ENCODE assay signal across 13 mouse cellular contexts in the genomic region with DNA sequence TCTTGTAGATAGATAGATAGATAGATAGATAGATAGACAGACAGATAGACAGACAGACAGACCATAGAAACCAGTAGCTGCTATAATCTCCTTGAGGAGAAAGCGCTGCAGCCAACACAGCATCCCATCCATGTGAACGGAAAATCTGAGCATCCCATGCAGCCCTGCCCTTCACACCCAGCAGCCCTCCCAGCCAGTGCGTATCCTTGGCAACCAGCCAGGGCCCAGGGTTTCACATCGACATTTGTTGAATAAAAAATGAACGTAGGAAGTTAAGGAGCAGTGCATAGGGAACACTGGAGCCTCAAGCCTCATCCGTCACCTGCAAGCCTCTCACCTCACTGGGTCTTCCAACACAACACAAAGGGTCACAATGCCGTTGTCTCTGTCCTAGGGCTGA.
A peak's percentile ranks its signal among the peaks of the same experiment; 100 is the strongest.
DNase-seq lines count a peak whose midpoint lies in the region; ATAC-seq and TF ChIP-seq lines count a peak whose summit lies in the region.
"Had no signal": no experiment of that assay in that cellular context is flagged by ENCODE, and none has a peak within 500 bp of the region (broad histone marks: within the 10 kb centered on the region; RNA-seq: fewer than 3 reads in every experiment).

No protein-coding gene starts in this region.

- no peak overlapping the region for H3K27ac ChIP-seq in neural tube, embryonic 12.5 days
- peak overlapping the region; percentile 23 for H3K27ac ChIP-seq in hindbrain, embryonic 14.5 days
- no peak overlapping the region for H3K27ac ChIP-seq in intestine, postnatal 0 days (ENCODE audit: low read depth, low read length)

- H3K4me3 ChIP-seq in neural tube, embryonic 12.5 days: no peak overlapping the region
- H3K4me3 ChIP-seq in hindbrain, embryonic 14.5 days (replicated peaks; ENCODE audit: low read length): no peak overlapping the region
- no peak overlapping the region for H3K4me3 ChIP-seq in intestine, postnatal 0 days (ENCODE audit: low read depth, low read length)

- no peaks in the 10 kb centered on the region for H3K36me3 ChIP-seq in neural tube, embryonic 12.5 days
- no peaks in the 10 kb centered on the region for H3K36me3 ChIP-seq in hindbrain, embryonic 14.5 days (replicated peaks; ENCODE audit: control insufficient read depth, insufficient read depth)
- no peaks in the 10 kb centered on the region for H3K36me3 ChIP-seq in intestine, postnatal 0 days (ENCODE audit: control insufficient read depth, insufficient read depth)

- H3K27me3 ChIP-seq in neural tube, embryonic 12.5 days (replicated peaks): no peaks in the 10 kb centered on the region
- no peaks in the 10 kb centered on the region for H3K27me3 ChIP-seq in hindbrain, embryonic 14.5 days (ENCODE audit: control insufficient read depth, insufficient read depth, low read length)
- no peaks in the 10 kb centered on the region; the same call in 1 of the 2 replicates for H3K27me3 ChIP-seq in intestine, postnatal 0 days (replicated peaks; ENCODE audit: control insufficient read depth, insufficient read depth, low read length)

- H3K4me1 ChIP-seq in neural tube, embryonic 12.5 days: peaks cover 34% of the 10 kb centered on the region
- H3K4me1 ChIP-seq in hindbrain, embryonic 14.5 days (replicated peaks; ENCODE audit: control insufficient read depth, insufficient read depth, low read length): peaks cover 38% of the 10 kb centered on the region
- no peaks in the 10 kb centered on the region for H3K4me1 ChIP-seq in intestine, postnatal 0 days (replicated peaks; ENCODE audit: control insufficient read depth, insufficient read depth, low read length)

- 0 out of 2 replicates have a peak overlapping the region, but pooled peaks have one; percentile 0 for H3K4me2 ChIP-seq in neural tube, embryonic 12.5 days (replicated peaks)
- H3K4me2 ChIP-seq in hindbrain, embryonic 14.5 days (replicated peaks): no peak overlapping the region
- H3K4me2 ChIP-seq in intestine, postnatal 0 days (replicated peaks; ENCODE audit: low read depth): no peak overlapping the region

- no peak for TF ChIP-seq CTCF in intestine, postnatal 0 days (IDR thresholded peaks at IDR 0.05; ENCODE audit: low read depth)

- WGBS in neural tube, embryonic 12.5 days: 27% methylated on average over 7 of the region's 7 CpGs
- 9% methylated on average over 7 of the region's 7 CpGs for WGBS in hindbrain, embryonic 14.5 days
- WGBS in intestine, postnatal 0 days: 54% methylated on average over 7 of the region's 7 CpGs

- peak; percentile 59 to 65 for DNase-seq in cerebellum, postnatal 10 days
- no peak for DNase-seq in cerebellum, postnatal 36 days
- DNase-seq in neural tube, embryonic 10.5 days (ENCODE audit: extremely low spot score, low spot score): no peak
- DNase-seq in hindbrain, embryonic 14.5 days (ENCODE audit: low spot score): peak; percentile 75
- peak; percentile 35 for DNase-seq in retina, embryonic 14.5 days (ENCODE audit: low spot score)
- DNase-seq in layer of hippocampus, adult 11-12 months (ENCODE audit: low spot score): no peak
- DNase-seq: cerebellum, adult 18-20 months; gastrocnemius, postnatal 14 days; kidney, adult 9 months; lung, postnatal 36 days; right cerebral cortex, postnatal 25 days had no signal

- ATAC-seq in neural tube, embryonic 12.5 days (ENCODE audit: low FRiP score, low read depth): no peak
- peak; percentile 22; the same call in 1 of the 2 replicates for ATAC-seq in hindbrain, embryonic 14.5 days (ENCODE audit: low FRiP score)
- no peak for ATAC-seq in intestine, postnatal 0 days

- no peak overlapping the region for H3K9ac ChIP-seq in neural tube, embryonic 12.5 days
- no peak overlapping the region for H3K9ac ChIP-seq in hindbrain, embryonic 14.5 days
- no peak overlapping the region for H3K9ac ChIP-seq in intestine, postnatal 0 days (ENCODE audit: low read depth, low read length)

- H3K9me3 ChIP-seq in neural tube, embryonic 12.5 days: no peaks in the 10 kb centered on the region
- H3K9me3 ChIP-seq in hindbrain, embryonic 14.5 days (ENCODE audit: control insufficient read depth, low read length): no peaks in the 10 kb centered on the region
- H3K9me3 ChIP-seq in intestine, postnatal 0 days (ENCODE audit: control insufficient read depth): no peaks in the 10 kb centered on the region

Comparison
In these comparisons a context has a peak if more than half of its experiments do, and no peak if none do; other contexts are left out.
1. DNase-seq: peak in cerebellum, postnatal 10 days (2 of 2), hindbrain, embryonic 14.5 days (single experiment) and retina, embryonic 14.5 days (single experiment); none in cerebellum, postnatal 36 days (0 of 2), neural tube, embryonic 10.5 days (single experiment) and layer of hippocampus, adult 11-12 months (single experiment).